Mouse (Mus musculus) lung, adult 2 months (tissue): ENCODE measurements around the gene Glp2r.

ENCODE experiments used
- CTCF ChIP-seq: fragments of 200-500 bp; IDR thresholded peaks from 2 replicates; pipeline ENCODE4 v1.5.1; 2011; ENCODE audit warnings: mild to moderate bottlenecking, low read length, control low read depth; ENCODE audit not compliant: insufficient read depth
- POLR2A ChIP-seq: fragments of 200-500 bp; IDR thresholded peaks from 2 replicates; pipeline ENCODE4 v1.6.1; 2011; ENCODE audit warnings: low read depth, mild to moderate bottlenecking, control low read depth, low read length, borderline replicate concordance; ENCODE audit errors: extremely low read depth

- TF ChIP-seq POLR2A (no peak), CTCF (no peak)
Observed at GRCm38 (mm10) chr11:67694703-67695376, 76.1 kb downstream of the Glp2r start, which contains the start of gene Rcvrn.
